Mouse (Mus musculus) CH12.LX (cell line): Measurements from ENCODE around the gene Frs3.

Experiments used
- CHD1 ChIP-seq: IDR thresholded peaks from 2 replicates; pipeline ENCODE4 v1.6.1; 2012; ENCODE audit warnings: low read depth, low read length, improper control_type of control experiment, inconsistent platforms
- CTCF ChIP-seq, 2 experiments: IDR thresholded peaks in 1 of 2; conservative IDR thresholded peaks in 1 of 2; 2 replicates each; pipeline ENCODE4 v1.5.1; 2011 to 2012; ENCODE audit warnings: low read depth in 2 of 2, low read length in 2 of 2, improper control_type of control experiment in 1 of 2, inconsistent platforms in 1 of 2, mild to moderate bottlenecking in 1 of 2, moderate library complexity in 1 of 2
- ELF1 ChIP-seq: IDR thresholded peaks from 2 replicates; pipeline ENCODE4 v1.6.1; 2014; ENCODE audit warnings: low read depth, mild to moderate bottlenecking, inconsistent platforms, low read length, improper control_type of control experiment
- EP300 ChIP-seq: IDR thresholded peaks from 2 replicates; pipeline ENCODE4 v1.6.1; 2011; ENCODE audit warnings: low read length, improper control_type of control experiment
- ETS1 ChIP-seq: conservative IDR thresholded peaks from 2 replicates; pipeline ENCODE4 v1.6.1; 2012; ENCODE audit warnings: low read depth, mild to moderate bottlenecking, inconsistent platforms, low read length, improper control_type of control experiment, moderate library complexity
- MEF2A ChIP-seq: IDR thresholded peaks from 2 replicates; pipeline ENCODE4 v1.6.1; 2014; ENCODE audit warnings: low read depth, mild to moderate bottlenecking, inconsistent platforms, low read length, improper control_type of control experiment, borderline replicate concordance
- MXI1 ChIP-seq: IDR thresholded peaks from 2 replicates; pipeline ENCODE4 v1.6.1; 2011; ENCODE audit warnings: mild to moderate bottlenecking, low read depth, low read length, improper control_type of control experiment
- POLR2A ChIP-seq: IDR thresholded peaks from 2 replicates; pipeline ENCODE4 v1.6.1; 2011; ENCODE audit warnings: low read depth, mild to moderate bottlenecking, improper control_type of control experiment, low read length
- POLR2AphosphoS2 ChIP-seq: IDR thresholded peaks from 2 replicates; pipeline ENCODE4 v1.6.1; 2011; ENCODE audit warnings: low read depth, low read length, improper control_type of control experiment
- ZC3H11A ChIP-seq: IDR thresholded peaks from 2 replicates; pipeline ENCODE4 v1.6.1; 2012; ENCODE audit warnings: low read depth, mild to moderate bottlenecking, inconsistent platforms, low read length, improper control_type of control experiment
- ZNF384 ChIP-seq: IDR thresholded peaks from 2 replicates; pipeline ENCODE4 v1.6.1; 2012; ENCODE audit warnings: low read depth, low read length, improper control_type of control experiment, inconsistent platforms

- TF ChIP-seq MEF2A (no peak), CTCF (conservative IDR thresholded peaks at IDR 0.05 in 1 of 2, IDR thresholded peaks at IDR 0.05 in 1 of 2; ENCODE audit: low read depth in 2 of 2, low read length in 2 of 2) (no peak), CHD1 (no peak), POLR2A (no peak), POLR2AphosphoS2 (no peak), EP300 (no peak), ZC3H11A (no peak), MXI1 (no peak; the same call in 1 of the 2 replicates), ZNF384 (no peak), ETS1 (no peak), ELF1 (no peak)
Measured at GRCm38 (mm10) chr17:47695337-47695710, 6.5 kb downstream of the Frs3 start.
